Mouse (Mus musculus): ENCODE measurements around the gene Lrrc2.

Gene Lrrc2

GRCm38 (mm10) chr9:110951397-110951796 lies at the start of gene Lrrc2:
Gene Lrrc2 (plus strand): TSS chr9:110951545.
- DNase-seq (ENCODE audit: low spot score in 2 of 2), result no peak

- DNase-seq (ENCODE audit: low spot score in 2 of 2), result no peak
These were observed 49.1 kb upstream of the Lrrc2 start for GRCm38 (mm10) chr9:110902271-110902670.

- no peak for DNase-seq (ENCODE audit: low spot score in 2 of 2)
These were observed 44.0 kb upstream of the Lrrc2 start for GRCm38 (mm10) chr9:110907201-110907837.

- DNase-seq (ENCODE audit: low spot score in 2 of 2), result no peak
These were observed 43.3 kb upstream of the Lrrc2 start for GRCm38 (mm10) chr9:110907838-110908630.

- DNase-seq (ENCODE audit: low spot score in 2 of 2), result no peak
These were observed 42.7 kb upstream of the Lrrc2 start for GRCm38 (mm10) chr9:110908631-110909016.

- no peak for DNase-seq (ENCODE audit: low spot score in 2 of 2)
These were observed 41.9 kb upstream of the Lrrc2 start for GRCm38 (mm10) chr9:110909371-110909967.

- DNase-seq (ENCODE audit: low spot score in 2 of 2), result no peak
These were observed 36.6 kb upstream of the Lrrc2 start for GRCm38 (mm10) chr9:110914631-110915236.

- DNase-seq (ENCODE audit: low spot score in 2 of 2), result no peak
These were observed 35.9 kb upstream of the Lrrc2 start for GRCm38 (mm10) chr9:110915466-110915865.

GRCm38 (mm10) chr9:110916786-110917185 lies 34.6 kb upstream of the Lrrc2 start, which contains the start of gene Fam240a:
Gene Fam240a (minus strand): TSS chr9:110916861.
- DNase-seq (ENCODE audit: low spot score in 2 of 2), result no peak

- DNase-seq (ENCODE audit: low spot score in 2 of 2), result no peak
These were observed 30.5 kb upstream of the Lrrc2 start for GRCm38 (mm10) chr9:110920665-110921419.

GRCm38 (mm10) chr9:110922759-110923158 lies 28.6 kb upstream of the Lrrc2 start:
- DNase-seq (ENCODE audit: low spot score in 2 of 2), result peak; percentile 19 to 34

GRCm38 (mm10) chr9:110931573-110931972 lies 19.8 kb upstream of the Lrrc2 start:
- DNase-seq (ENCODE audit: low spot score in 2 of 2), result no peak

- peak; percentile 7 to 23 for DNase-seq (ENCODE audit: low spot score in 2 of 2)
These were observed 17.4 kb upstream of the Lrrc2 start for GRCm38 (mm10) chr9:110933850-110934437.

- DNase-seq (ENCODE audit: low spot score in 2 of 2), result no peak
These were observed 15.4 kb upstream of the Lrrc2 start for GRCm38 (mm10) chr9:110935941-110936340.

- DNase-seq (ENCODE audit: low spot score in 2 of 2), result no peak
These were observed 13.5 kb upstream of the Lrrc2 start for GRCm38 (mm10) chr9:110937506-110938490.

- no peak for DNase-seq (ENCODE audit: low spot score in 2 of 2)
These were observed 7.1 kb upstream of the Lrrc2 start for GRCm38 (mm10) chr9:110944265-110944664.

GRCm38 (mm10) chr9:110945343-110945742 lies 6.0 kb upstream of the Lrrc2 start:
- DNase-seq (ENCODE audit: low spot score in 2 of 2), result no peak

GRCm38 (mm10) chr9:110945926-110946325 lies 5.4 kb upstream of the Lrrc2 start, which contains the start of gene Tdgf1:
Gene Tdgf1 (minus strand): TSS chr9:110946158.
- DNase-seq (ENCODE audit: low spot score in 2 of 2), result no peak

GRCm38 (mm10) chr9:110946548-110947044 lies 4.7 kb upstream of the Lrrc2 start:
- no peak for DNase-seq (ENCODE audit: low spot score in 2 of 2)

GRCm38 (mm10) chr9:110947261-110947661 lies 4.1 kb upstream of the Lrrc2 start:
- no peak for DNase-seq (ENCODE audit: low spot score in 2 of 2)

All from right cerebral cortex, postnatal 36 days (tissue).